Mouse (Mus musculus) kidney, adult 2 months (tissue): ENCODE results near the gene Zfp456.
"Not testable (repeated sequence)": the region's sequence is repeated elsewhere in the genome, so short reads cannot be mapped to it uniquely, and the experiment has no call there.

Experiments
- CTCF ChIP-seq: fragments of 200-500 bp; conservative IDR thresholded peaks from 2 replicates; pipeline ENCODE4 v1.5.1; 2011; ENCODE audit warnings: low read depth, mild to moderate bottlenecking, control low read depth, low read length, moderate library complexity, mixed read lengths; ENCODE audit not compliant: insufficient read depth, insufficient read length
- POLR2A ChIP-seq: fragments of 200-500 bp; IDR thresholded peaks from one replicate; pipeline ENCODE4 v1.6.1; 2011; ENCODE audit warnings: low read depth, low read length, control low read depth

- not testable (repeated sequence) for TF ChIP-seq POLR2A
- TF ChIP-seq CTCF, result peak; percentile 37
Observed at GRCm38 (mm10) chr13:67413634-67414033, 38.0 kb upstream of the Zfp456 start.
